Mouse (Mus musculus): ENCODE measurements around the gene Eid2b. TPM values are rescaled to one million over a fixed set of nuclear protein-coding genes. Genes with fewer than 3 reads are reported as not detected.
"Not testable (repeated sequence)": the region's sequence is repeated elsewhere in the genome, so short reads cannot be mapped to it uniquely, and the experiment has no call there.

The Eid2b gene
- 7.4 and 27.7 TPM in 2 replicates for polyA plus RNA-seq (2012; ENCODE audit: insufficient read depth, low replicate concordance)

- Histone ChIP-seq H3K4me1 (peaks cover 10% of the 10 kb centered on the region), H3K36me3 (replicated peaks; ENCODE audit: low read length) (no peaks in the 10 kb centered on the region), H3K9me3 (no peaks in the 10 kb centered on the region), H3K27me3 (replicated peaks) (peaks cover 7% of the 10 kb centered on the region), H3K4me3 (replicated peaks) (peak within 1 kb of the TSS; percentile 96)
- TF ChIP-seq FLI1 (IDR thresholded peaks at IDR 0.05; ENCODE audit: low read length): no peak
- TF ChIP-seq GATA1 (IDR thresholded peaks at IDR 0.05; ENCODE audit: borderline replicate concordance, low read length): no peak
Observed at GRCm38 (mm10) chr7:28277615-28278278, at the start of gene Eid2b. Gene Eid2b, plus strand, starts transcription at chr7:28277739.

- not testable (repeated sequence) for H3K36me3 ChIP-seq (replicated peaks; ENCODE audit: low read length); H3K4me3 ChIP-seq (replicated peaks); H3K27me3 ChIP-seq (replicated peaks); H3K4me1 ChIP-seq
- H3K9me3 ChIP-seq: peaks cover 42% of the 10 kb centered on the region
Observed at GRCm38 (mm10) chr7:28243943-28244342, 33.6 kb upstream of the Eid2b start.

- Histone ChIP-seq H3K4me3 (replicated peaks) (no peak overlapping the region), H3K36me3 (replicated peaks; ENCODE audit: low read length) (no peaks in the 10 kb centered on the region), H3K9me3 (peaks cover 29% of the 10 kb centered on the region), H3K27me3 (replicated peaks) (no peaks in the 10 kb centered on the region), H3K4me1 (no peaks in the 10 kb centered on the region)
- TF ChIP-seq FLI1 (IDR thresholded peaks at IDR 0.05; ENCODE audit: low read length): no peak
- no peak for TF ChIP-seq GATA1 (IDR thresholded peaks at IDR 0.05; ENCODE audit: borderline replicate concordance, low read length)
Observed at GRCm38 (mm10) chr7:28248957-28249356, 28.6 kb upstream of the Eid2b start.

- Histone ChIP-seq H3K36me3 (replicated peaks; ENCODE audit: low read length) (no peaks in the 10 kb centered on the region), H3K27me3 (replicated peaks) (no peaks in the 10 kb centered on the region), H3K4me1 (no peaks in the 10 kb centered on the region), H3K4me3 (replicated peaks) (no peak overlapping the region), H3K9me3 (peaks cover 23% of the 10 kb centered on the region)
- TF ChIP-seq GATA1 (IDR thresholded peaks at IDR 0.05; ENCODE audit: borderline replicate concordance, low read length) (no peak), FLI1 (IDR thresholded peaks at IDR 0.05; ENCODE audit: low read length) (no peak)
Observed at GRCm38 (mm10) chr7:28251976-28252375, 25.6 kb upstream of the Eid2b start.

- Histone ChIP-seq H3K4me3 (replicated peaks) (no peak overlapping the region), H3K36me3 (replicated peaks; ENCODE audit: low read length) (no peaks in the 10 kb centered on the region), H3K4me1 (no peaks in the 10 kb centered on the region), H3K9me3 (peaks cover 7% of the 10 kb centered on the region), H3K27me3 (replicated peaks) (no peaks in the 10 kb centered on the region)
- TF ChIP-seq GATA1 (IDR thresholded peaks at IDR 0.05; ENCODE audit: borderline replicate concordance, low read length) (no peak), FLI1 (IDR thresholded peaks at IDR 0.05; ENCODE audit: low read length) (no peak)
Observed at GRCm38 (mm10) chr7:28254591-28254990, 22.9 kb upstream of the Eid2b start.

GRCm38 (mm10) chr7:28255476-28255875 is 22.1 kb upstream of the Eid2b start:
- H3K36me3 ChIP-seq (replicated peaks; ENCODE audit: low read length): no peaks in the 10 kb centered on the region
- H3K9me3 ChIP-seq: peaks cover 7% of the 10 kb centered on the region
- H3K4me3 ChIP-seq (replicated peaks): no peak overlapping the region
- no peaks in the 10 kb centered on the region for H3K27me3 ChIP-seq (replicated peaks)
- no peak for TF ChIP-seq GATA1 (IDR thresholded peaks at IDR 0.05; ENCODE audit: borderline replicate concordance, low read length)
- TF ChIP-seq FLI1 (IDR thresholded peaks at IDR 0.05; ENCODE audit: low read length): no peak
- H3K4me1 ChIP-seq: no peaks in the 10 kb centered on the region

- Histone ChIP-seq H3K27me3 (replicated peaks) (peaks cover 18% of the 10 kb centered on the region), H3K4me1 (peaks cover 4% of the 10 kb centered on the region), H3K36me3 (replicated peaks; ENCODE audit: low read length) (no peaks in the 10 kb centered on the region), H3K4me3 (replicated peaks) (no peak overlapping the region), H3K9me3 (peaks cover 3% of the 10 kb centered on the region; the same call in 1 of the 2 replicates)
- no peak for TF ChIP-seq FLI1 (IDR thresholded peaks at IDR 0.05; ENCODE audit: low read length)
- no peak for TF ChIP-seq GATA1 (IDR thresholded peaks at IDR 0.05; ENCODE audit: borderline replicate concordance, low read length)
Observed at GRCm38 (mm10) chr7:28262861-28263260, 14.7 kb upstream of the Eid2b start.

- TF ChIP-seq FLI1 (IDR thresholded peaks at IDR 0.05; ENCODE audit: low read length) (no peak), GATA1 (IDR thresholded peaks at IDR 0.05; ENCODE audit: borderline replicate concordance, low read length) (no peak)
- Histone ChIP-seq H3K4me1 (peaks cover 12% of the 10 kb centered on the region), H3K27me3 (replicated peaks) (peaks cover 27% of the 10 kb centered on the region), H3K4me3 (replicated peaks) (no peak overlapping the region), H3K36me3 (replicated peaks; ENCODE audit: low read length) (no peaks in the 10 kb centered on the region), H3K9me3 (peaks cover 3% of the 10 kb centered on the region; the same call in 1 of the 2 replicates)
Observed at GRCm38 (mm10) chr7:28263786-28264185, 13.8 kb upstream of the Eid2b start.

- H3K36me3 ChIP-seq (replicated peaks; ENCODE audit: low read length): no peaks in the 10 kb centered on the region
- H3K4me3 ChIP-seq (replicated peaks): no peak overlapping the region
- H3K4me1 ChIP-seq: peaks cover 13% of the 10 kb centered on the region
- H3K9me3 ChIP-seq: peaks cover 3% of the 10 kb centered on the region; the same call in 1 of the 2 replicates
- TF ChIP-seq GATA1 (IDR thresholded peaks at IDR 0.05; ENCODE audit: borderline replicate concordance, low read length): no peak
- no peak for TF ChIP-seq FLI1 (IDR thresholded peaks at IDR 0.05; ENCODE audit: low read length)
- H3K27me3 ChIP-seq (replicated peaks): peaks cover 28% of the 10 kb centered on the region
Observed at GRCm38 (mm10) chr7:28265391-28265790, 12.1 kb upstream of the Eid2b start.

- Histone ChIP-seq H3K9me3 (peaks cover 6% of the 10 kb centered on the region; the same call in 1 of the 2 replicates), H3K27me3 (replicated peaks) (peaks cover 28% of the 10 kb centered on the region), H3K36me3 (replicated peaks; ENCODE audit: low read length) (no peaks in the 10 kb centered on the region), H3K4me3 (replicated peaks) (peak within 1 kb of the TSS; percentile 95), H3K4me1 (peaks cover 13% of the 10 kb centered on the region)
- no peak for TF ChIP-seq FLI1 (IDR thresholded peaks at IDR 0.05; ENCODE audit: low read length)
- TF ChIP-seq GATA1 (IDR thresholded peaks at IDR 0.05; ENCODE audit: borderline replicate concordance, low read length): no peak
Observed at GRCm38 (mm10) chr7:28267129-28268041, 10.2 kb upstream of the Eid2b start, which contains the start of gene Eid2. Gene Eid2, plus strand, starts transcription at chr7:28267881.

Measured in megakaryocyte, embryonic 14.5 days (primary cell).